Mouse (Mus musculus): Measurements from ENCODE around the gene Fasl. TPM values are rescaled to one million over a fixed set of nuclear protein-coding genes. Genes with fewer than 3 reads are reported as not detected.
A peak's percentile ranks its signal among the peaks of the same experiment; 100 is the strongest.

Gene Fasl
- total RNA-seq, 1 experiment from 2014 or later = 4.5 TPM

DNA sequence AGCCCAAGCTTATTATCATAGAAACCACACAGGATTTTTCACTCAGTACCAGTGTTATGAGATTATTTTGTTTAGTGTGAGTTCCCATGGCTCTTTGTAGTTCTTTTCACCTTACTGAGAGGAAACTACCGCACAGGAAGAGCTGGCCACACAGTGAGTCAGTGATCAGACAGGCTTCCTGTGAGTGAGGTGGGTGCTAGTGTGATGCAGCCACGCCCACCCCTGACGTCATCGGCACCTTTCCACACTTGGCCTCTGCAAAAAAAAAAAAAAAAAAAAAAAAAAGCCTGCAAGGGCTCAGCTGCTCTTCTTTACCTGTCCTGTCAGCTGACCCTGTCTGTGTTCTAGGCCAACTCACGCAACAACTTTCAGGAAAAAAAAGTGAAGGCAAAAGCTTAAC, 21.6 kb downstream of the Fasl start:
- peak; percentile 92 for ATAC-seq (ENCODE audit: extremely low read depth, insufficient number of reproducible peaks, low FRiP score, poor library complexity, severe bottlenecking)

DNA sequence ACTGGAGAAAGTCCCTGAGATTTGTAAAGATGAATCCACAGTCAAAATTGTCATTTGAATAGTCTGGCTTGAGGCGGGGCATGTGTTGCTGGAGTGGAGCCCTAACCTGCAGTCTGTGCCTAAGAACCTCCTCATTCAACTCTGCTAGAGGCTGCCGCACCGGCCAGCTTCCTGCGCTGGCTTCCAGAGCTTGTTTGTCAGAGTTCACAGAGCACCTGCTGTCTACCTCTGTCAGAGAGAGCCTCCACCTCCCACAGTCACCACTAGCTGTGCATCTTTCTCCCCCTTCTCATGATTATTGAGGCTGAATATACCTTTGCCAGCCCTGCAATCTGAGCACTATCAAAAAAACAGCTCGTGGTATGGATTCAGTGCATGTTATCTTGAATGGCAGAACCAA, 22.4 kb downstream of the Fasl start:
- ATAC-seq (ENCODE audit: extremely low read depth, insufficient number of reproducible peaks, low FRiP score, poor library complexity, severe bottlenecking) = peak; percentile 34

- ATAC-seq (ENCODE audit: extremely low read depth, insufficient number of reproducible peaks, low FRiP score, poor library complexity, severe bottlenecking) = 0 out of 2 replicates have a peak, but pooled peaks have one; percentile 24
Observed at GRCm38 (mm10) chr1:161764964-161765363, 23.3 kb downstream of the Fasl start.

GRCm38 (mm10) chr1:161761556-161761955, 26.7 kb downstream of the Fasl start:
- ATAC-seq (ENCODE audit: extremely low read depth, insufficient number of reproducible peaks, low FRiP score, poor library complexity, severe bottlenecking) = no peak

DNA sequence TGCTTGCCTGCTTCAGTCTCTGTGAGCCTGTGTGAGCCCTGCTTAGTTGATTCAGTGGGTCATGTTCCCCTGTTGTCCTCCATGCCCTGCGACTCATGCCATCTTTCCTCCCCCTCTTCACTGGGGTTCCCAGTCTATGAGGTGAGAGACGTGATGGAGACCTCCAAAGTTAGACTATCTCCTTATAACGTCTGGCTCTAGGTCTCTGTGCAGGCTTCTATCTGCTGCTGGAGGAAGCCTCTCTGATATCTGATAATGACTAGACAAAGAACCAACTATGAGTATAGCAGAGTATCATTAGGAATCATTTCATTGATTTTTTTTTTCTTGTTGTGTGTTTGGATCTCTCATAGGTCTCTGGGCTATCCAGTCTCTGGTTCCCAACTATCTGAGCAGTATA, 31.7 kb downstream of the Fasl start:
- no peak for ATAC-seq (ENCODE audit: extremely low read depth, insufficient number of reproducible peaks, low FRiP score, poor library complexity, severe bottlenecking)

GRCm38 (mm10) chr1:161751311-161751710, 37.0 kb downstream of the Fasl start:
- ATAC-seq (ENCODE audit: extremely low read depth, insufficient number of reproducible peaks, low FRiP score, poor library complexity, severe bottlenecking) = no peak

- ATAC-seq (ENCODE audit: extremely low read depth, insufficient number of reproducible peaks, low FRiP score, poor library complexity, severe bottlenecking) = no peak
Observed at GRCm38 (mm10) chr1:161750471-161751041, 37.7 kb downstream of the Fasl start.

- no peak for ATAC-seq (ENCODE audit: extremely low read depth, insufficient number of reproducible peaks, low FRiP score, poor library complexity, severe bottlenecking)
Observed at GRCm38 (mm10) chr1:161748685-161749084, 39.6 kb downstream of the Fasl start.

- ATAC-seq (ENCODE audit: extremely low read depth, insufficient number of reproducible peaks, low FRiP score, poor library complexity, severe bottlenecking) = peak; percentile 87
Observed at GRCm38 (mm10) chr1:161748138-161748537, 40.2 kb downstream of the Fasl start.

- ATAC-seq (ENCODE audit: extremely low read depth, insufficient number of reproducible peaks, low FRiP score, poor library complexity, severe bottlenecking) = no peak
Observed at GRCm38 (mm10) chr1:161746542-161747302, 41.6 kb downstream of the Fasl start.

GRCm38 (mm10) chr1:161744855-161745254, 43.4 kb downstream of the Fasl start:
- ATAC-seq (ENCODE audit: extremely low read depth, insufficient number of reproducible peaks, low FRiP score, poor library complexity, severe bottlenecking) = no peak

DNA sequence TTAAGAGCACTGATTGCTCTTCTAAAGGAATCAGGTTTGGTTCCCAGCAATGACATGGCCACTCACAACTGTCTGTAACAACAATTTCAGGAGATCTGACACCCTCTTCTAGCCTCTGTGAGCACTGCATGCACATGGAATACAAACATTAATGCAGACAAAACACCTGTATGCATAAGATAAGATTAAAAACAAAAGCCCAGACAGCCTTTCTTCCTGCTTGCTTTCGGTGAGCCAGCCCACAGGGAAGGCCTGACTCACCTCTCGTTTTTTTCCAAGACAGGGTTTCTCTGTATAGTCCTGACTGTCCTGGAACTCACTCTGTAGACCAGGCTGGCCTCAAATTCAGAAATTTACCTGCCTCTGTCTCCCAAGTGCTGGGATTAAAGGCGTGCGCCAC, 44.1 kb downstream of the Fasl start:
- ATAC-seq (ENCODE audit: extremely low read depth, insufficient number of reproducible peaks, low FRiP score, poor library complexity, severe bottlenecking) = no peak

GRCm38 (mm10) chr1:161742481-161743267, 45.6 kb downstream of the Fasl start:
- ATAC-seq (ENCODE audit: extremely low read depth, insufficient number of reproducible peaks, low FRiP score, poor library complexity, severe bottlenecking) = no peak

- ATAC-seq (ENCODE audit: extremely low read depth, insufficient number of reproducible peaks, low FRiP score, poor library complexity, severe bottlenecking) = no peak
Observed at GRCm38 (mm10) chr1:161736848-161737247, 51.4 kb downstream of the Fasl start.

GRCm38 (mm10) chr1:161736255-161736654, 52.0 kb downstream of the Fasl start:
- ATAC-seq (ENCODE audit: extremely low read depth, insufficient number of reproducible peaks, low FRiP score, poor library complexity, severe bottlenecking) = no peak

GRCm38 (mm10) chr1:161735465-161736046, 52.7 kb downstream of the Fasl start:
- peak; percentile 37; the same call in 1 of the 2 replicates for ATAC-seq (ENCODE audit: extremely low read depth, insufficient number of reproducible peaks, low FRiP score, poor library complexity, severe bottlenecking)

- peak; percentile 17; the same call in 1 of the 2 replicates for ATAC-seq (ENCODE audit: extremely low read depth, insufficient number of reproducible peaks, low FRiP score, poor library complexity, severe bottlenecking)
Observed at GRCm38 (mm10) chr1:161734741-161735211, 53.5 kb downstream of the Fasl start.

GRCm38 (mm10) chr1:161734314-161734713, 54.0 kb downstream of the Fasl start:
- ATAC-seq (ENCODE audit: extremely low read depth, insufficient number of reproducible peaks, low FRiP score, poor library complexity, severe bottlenecking) = peak; percentile 68

All from neutrophil, adult 5-6 weeks (primary cell).